Mouse (Mus musculus) brown adipose tissue, adult 24 weeks (tissue): ENCODE results near the gene Brsk1. TPM values are rescaled to one million over a fixed set of nuclear protein-coding genes. Genes with fewer than 3 reads are reported as not detected.
A peak's percentile ranks its signal among the peaks of the same experiment; 100 is the strongest.

Experiments
- H3K27ac ChIP-seq: fragments of 200-500 bp; replicated peaks from 2 replicates; pipeline ENCODE4 v1.5.1; 2012; ENCODE audit warnings: low read depth, mild to moderate bottlenecking, low read length
- H3K4me1 ChIP-seq: fragments of 200-500 bp; 2 replicates; pipeline ENCODE4 v1.6.1; 2012; ENCODE audit warnings: low read length, mixed read lengths; ENCODE audit not compliant: control insufficient read depth, insufficient read depth, insufficient read length
- H3K4me3 ChIP-seq: fragments of 200-500 bp; 2 replicates; pipeline ENCODE4 v1.5.1; 2012; ENCODE audit warnings: low read depth, mild to moderate bottlenecking, low read length, moderate library complexity; ENCODE audit not compliant: insufficient read depth
- polyA plus RNA-seq: library from polyadenylated mRNA; stranded (reverse); fragments of >200 nt; gene quantifications from 2 replicates; pipeline ENCODE4 v1.2.4, GENCODE M21; 2012; ENCODE audit not compliant: missing spikeins, insufficient read depth, insufficient read length

Brsk1 gene
- 0.63 TPM in 2 replicates for polyA plus RNA-seq

DNA sequence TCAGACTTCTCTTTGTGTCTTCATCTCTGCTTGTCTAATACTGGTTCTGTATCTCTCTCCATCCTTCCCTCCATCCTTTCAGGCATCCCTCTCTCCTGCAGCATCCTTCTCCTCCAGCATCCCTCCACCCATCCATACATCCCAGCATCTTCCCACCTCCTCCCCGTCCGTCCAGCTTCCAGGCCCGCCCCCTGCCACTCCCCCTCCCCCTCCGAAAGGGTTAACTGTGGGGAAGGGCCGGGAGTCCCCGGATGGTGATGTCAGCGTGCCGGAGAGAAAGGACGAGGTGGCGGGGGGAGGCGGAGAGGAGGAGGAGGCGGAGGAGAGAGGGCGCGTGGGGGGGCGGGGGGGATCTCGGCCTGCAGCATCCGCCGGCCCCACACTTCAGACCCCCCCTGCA is at the start of gene Brsk1:
TSS of gene Brsk1 (plus strand) at position 218 of the 400 bp plus-strand sequence.
- H3K4me1 ChIP-seq, result no peaks in the 10 kb centered on the region
- H3K27ac ChIP-seq, result no peak within 1 kb of the TSS
- peak within 1 kb of the TSS; percentile 18; the same call in 1 of the 2 replicates for H3K4me3 ChIP-seq

GRCm38 (mm10) chr7:4641155-4641554 is 49.2 kb upstream of the Brsk1 start:
- H3K4me3 ChIP-seq, result no peak overlapping the region
- H3K27ac ChIP-seq, result no peak overlapping the region
- H3K4me1 ChIP-seq, result no peaks in the 10 kb centered on the region

GRCm38 (mm10) chr7:4641956-4642355 is 48.4 kb upstream of the Brsk1 start:
- Histone ChIP-seq H3K4me1 (no peaks in the 10 kb centered on the region), H3K4me3 (no peak overlapping the region), H3K27ac (no peak overlapping the region)

GRCm38 (mm10) chr7:4643225-4643624 is 47.2 kb upstream of the Brsk1 start:
- Histone ChIP-seq H3K4me3 (no peak overlapping the region), H3K27ac (no peak overlapping the region)

DNA sequence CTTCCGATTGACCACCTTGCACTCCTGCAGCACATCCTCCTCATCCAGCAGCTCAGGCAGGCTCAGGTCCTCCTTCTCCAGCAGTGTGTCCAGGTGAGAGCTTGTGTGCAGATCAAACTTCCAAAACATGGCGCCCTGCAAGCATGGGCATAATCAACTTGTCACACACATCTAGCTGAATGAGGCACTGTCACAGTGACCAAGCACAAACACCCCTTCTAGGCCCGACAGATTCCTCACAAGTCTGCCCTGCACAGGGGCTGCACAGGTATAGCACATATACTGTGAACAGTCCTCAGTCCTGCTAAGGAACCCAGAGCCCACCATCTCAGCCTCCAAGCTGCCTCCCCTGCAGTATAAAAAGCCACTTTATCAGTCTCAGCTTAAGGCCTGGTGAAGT is 43.6 kb upstream of the Brsk1 start:
- Histone ChIP-seq H3K27ac (no peak overlapping the region), H3K4me3 (no peak overlapping the region), H3K4me1 (peaks cover 9% of the 10 kb centered on the region; the same call in 1 of the 2 replicates)

More at GRCm38 (mm10) chr7:4643225-4643624, 47.2 kb upstream of the Brsk1 start:
- peaks cover 2% of the 10 kb centered on the region; the same call in 1 of the 2 replicates for H3K4me1 ChIP-seq

- Histone ChIP-seq H3K4me3 (no peak overlapping the region), H3K27ac (no peak overlapping the region), H3K4me1 (peaks cover 11% of the 10 kb centered on the region; the same call in 1 of the 2 replicates)
These were observed 43.1 kb upstream of the Brsk1 start for GRCm38 (mm10) chr7:4647291-4647690.

- H3K4me1 ChIP-seq, result peaks cover 15% of the 10 kb centered on the region
- no peak overlapping the region for H3K4me3 ChIP-seq
- H3K27ac ChIP-seq, result no peak overlapping the region
These were observed 42.4 kb upstream of the Brsk1 start for GRCm38 (mm10) chr7:4647992-4648391.

DNA sequence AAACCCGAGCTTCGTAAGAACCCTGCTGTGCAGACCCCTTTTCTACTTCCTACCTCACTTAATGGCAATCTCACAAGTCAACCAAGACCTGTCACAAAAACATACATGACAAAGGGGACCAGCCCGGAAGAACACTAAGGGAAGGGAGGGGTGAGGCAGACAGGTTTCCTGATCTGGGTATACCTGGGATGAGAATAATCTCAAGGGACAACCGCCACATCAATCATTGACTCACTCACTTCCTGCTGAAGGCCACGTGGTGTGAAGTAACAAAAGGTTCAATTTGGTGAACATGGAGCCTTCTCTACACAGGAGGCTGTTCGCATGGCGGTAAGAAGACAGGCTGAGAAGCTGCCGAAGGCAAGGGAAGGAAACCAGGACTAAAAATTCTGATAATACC is 38.8 kb upstream of the Brsk1 start:
- H3K4me3 ChIP-seq, result no peak overlapping the region
- peaks cover 36% of the 10 kb centered on the region for H3K4me1 ChIP-seq
- no peak overlapping the region for H3K27ac ChIP-seq

DNA sequence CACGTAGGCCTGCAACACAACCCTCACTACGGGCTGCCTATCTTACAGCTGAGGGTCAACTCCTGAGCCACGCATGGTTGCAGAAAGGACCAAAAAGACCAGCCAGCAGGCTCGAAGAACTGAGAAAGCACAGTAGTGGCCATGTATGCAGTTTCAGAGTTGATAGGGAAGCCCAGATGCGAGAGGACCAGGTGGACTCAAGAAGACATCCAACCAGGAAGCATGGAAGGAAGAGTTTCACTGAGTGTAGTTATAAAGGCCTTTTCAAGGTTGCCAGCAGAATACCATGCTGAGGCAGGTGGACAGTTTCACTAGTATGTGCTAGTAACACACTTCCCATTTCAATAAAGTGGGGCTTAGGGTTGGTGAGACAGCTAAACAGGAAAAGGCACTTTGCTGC is 37.7 kb upstream of the Brsk1 start:
- Histone ChIP-seq H3K4me3 (no peak overlapping the region), H3K27ac (no peak overlapping the region; the same call in 1 of the 2 replicates), H3K4me1 (peaks cover 45% of the 10 kb centered on the region)

DNA sequence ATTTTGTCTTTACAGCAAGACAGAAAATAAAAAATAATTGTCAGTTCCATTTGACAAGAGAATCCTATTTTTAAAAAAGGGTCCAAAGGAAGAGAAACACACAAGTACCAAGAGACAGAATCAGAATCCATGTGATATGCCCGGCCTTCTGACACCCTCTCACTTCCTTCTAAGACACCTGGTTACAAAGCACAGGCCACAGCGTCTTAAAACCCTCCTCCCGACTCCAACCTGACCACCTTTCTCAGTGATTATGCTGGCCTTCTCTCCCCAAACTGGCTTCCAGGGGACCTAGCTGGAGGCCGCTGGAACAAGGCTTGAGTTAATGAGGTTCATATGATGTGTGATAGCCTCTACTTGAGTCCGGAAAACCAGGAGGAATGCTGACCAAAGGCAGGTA is 37.1 kb upstream of the Brsk1 start:
- Histone ChIP-seq H3K27ac (peak overlapping the region; percentile 46), H3K4me1 (peaks cover 41% of the 10 kb centered on the region), H3K4me3 (no peak overlapping the region)

- H3K27ac ChIP-seq, result peak overlapping the region; percentile 46
- H3K4me1 ChIP-seq, result peaks cover 41% of the 10 kb centered on the region
- 0 out of 2 replicates have a peak overlapping the region, but pooled peaks have one; percentile 6 for H3K4me3 ChIP-seq
These were observed 36.6 kb upstream of the Brsk1 start for GRCm38 (mm10) chr7:4653780-4654179.

GRCm38 (mm10) chr7:4654221-4654620 is 36.2 kb upstream of the Brsk1 start:
- H3K27ac ChIP-seq, result peak overlapping the region; percentile 46
- H3K4me1 ChIP-seq, result peaks cover 41% of the 10 kb centered on the region
- H3K4me3 ChIP-seq, result 0 out of 2 replicates have a peak overlapping the region, but pooled peaks have one; percentile 6

- H3K4me1 ChIP-seq, result peaks cover 41% of the 10 kb centered on the region
- H3K27ac ChIP-seq, result peak overlapping the region; percentile 8; the same call in 1 of the 2 replicates
- no peak overlapping the region for H3K4me3 ChIP-seq
These were observed 35.0 kb upstream of the Brsk1 start for GRCm38 (mm10) chr7:4655393-4655792.

GRCm38 (mm10) chr7:4655916-4656315 is 34.5 kb upstream of the Brsk1 start:
- peaks cover 41% of the 10 kb centered on the region for H3K4me1 ChIP-seq
- H3K4me3 ChIP-seq, result no peak overlapping the region
- peak overlapping the region; percentile 8; the same call in 1 of the 2 replicates for H3K27ac ChIP-seq

DNA sequence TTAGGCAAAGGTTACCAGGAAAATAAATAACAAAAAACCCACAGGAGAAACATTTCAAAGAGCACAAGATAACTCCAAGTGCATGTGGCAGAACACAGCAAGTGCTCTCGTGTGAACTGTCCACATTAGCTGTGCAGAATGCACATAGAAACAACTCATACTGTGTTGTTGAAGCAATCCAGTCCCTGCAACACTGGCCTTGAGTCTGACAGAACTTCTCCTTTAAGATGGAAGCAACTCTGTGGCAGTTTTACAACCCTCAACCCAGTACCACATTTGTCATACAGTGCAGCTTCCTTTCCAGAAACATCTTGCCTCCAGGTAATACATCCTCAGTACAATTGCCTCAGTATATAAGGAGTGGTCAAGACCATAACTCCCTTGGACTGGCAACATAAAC is 33.6 kb upstream of the Brsk1 start:
- Histone ChIP-seq H3K4me3 (peak overlapping the region; percentile 24; the same call in 1 of the 2 replicates), H3K4me1 (peaks cover 36% of the 10 kb centered on the region), H3K27ac (no peak overlapping the region)

DNA sequence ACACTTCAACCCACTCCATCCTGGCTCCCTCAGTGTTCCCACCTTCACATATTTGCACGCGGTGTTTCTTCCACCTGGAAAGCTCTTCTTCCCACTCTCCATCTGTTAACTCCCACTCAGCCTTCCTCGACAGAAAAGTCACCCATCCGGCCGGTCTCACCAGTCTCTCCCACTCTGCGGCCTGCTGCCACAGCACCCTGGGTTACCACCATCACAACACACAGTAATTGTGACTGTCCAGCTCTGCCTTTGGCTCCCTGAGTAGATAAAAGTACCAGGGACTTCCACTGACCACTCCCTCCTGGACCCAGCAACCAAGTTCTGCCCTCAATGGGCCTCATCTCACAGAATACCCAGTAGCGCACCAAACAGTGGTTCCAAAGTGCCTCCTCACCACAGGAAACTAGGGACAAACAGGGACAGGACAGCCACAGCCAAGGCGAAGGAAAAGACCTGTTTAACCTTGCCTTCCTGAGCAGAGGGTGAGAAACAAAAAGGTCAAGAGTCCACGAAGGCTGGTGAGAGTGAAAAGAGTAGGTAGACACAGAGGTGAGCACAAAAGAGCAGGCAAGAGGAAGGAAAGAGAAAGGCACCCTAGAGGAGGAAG is 32.8 kb upstream of the Brsk1 start:
- peaks cover 31% of the 10 kb centered on the region for H3K4me1 ChIP-seq
- H3K4me3 ChIP-seq, result peak overlapping the region; percentile 87

More for the DNA sequence above, 32.8 kb upstream of the Brsk1 start:
- H3K27ac ChIP-seq, result peak overlapping the region; percentile 70
